Mouse (Mus musculus) olfactory bulb, adult 2 months (tissue): ENCODE measurements around the gene 0610012G03Rik.

Experiments used
- CTCF ChIP-seq: fragments of 200-500 bp; IDR thresholded peaks from 2 replicates; pipeline ENCODE4 v1.5.1; 2012; ENCODE audit warnings: low read depth, mild to moderate bottlenecking, low read length, moderate library complexity; ENCODE audit not compliant: insufficient read depth
- POLR2A ChIP-seq: fragments of 200-500 bp; IDR thresholded peaks from 2 replicates; pipeline ENCODE4 v1.6.1; 2012; ENCODE audit warnings: mild to moderate bottlenecking, low read depth, low read length, moderate library complexity; ENCODE audit not compliant: insufficient read depth

GRCm38 (mm10) chr16:31932255-31932654 lies 16.0 kb downstream of the 0610012G03Rik start:
- TF ChIP-seq POLR2A (no peak), CTCF (no peak)
